Mouse (Mus musculus): Measurements from ENCODE around the gene Dpagt1. TPM values are rescaled to one million over a fixed set of nuclear protein-coding genes. Genes with fewer than 3 reads are reported as not detected.
"Not testable (repeated sequence)": the region's sequence is repeated elsewhere in the genome, so short reads cannot be mapped to it uniquely, and the experiment has no call there.

The Dpagt1 gene
- polyA plus RNA-seq, 1 experiment from 2014 or later: 32.0 TPM

- no peak for ATAC-seq (ENCODE audit: insufficient read depth, low FRiP score)
- Histone ChIP-seq H3K9ac (ENCODE audit: low read length) (no peak overlapping the region), H3K4me3 (replicated peaks; ENCODE audit: low read length) (no peak overlapping the region), H3K27me3 (ENCODE audit: control insufficient read depth, insufficient read depth, low read length) (no peaks in the 10 kb centered on the region), H3K27ac (ENCODE audit: low read length) (no peak overlapping the region), H3K4me2 (ENCODE audit: low read depth, low read length) (no peak overlapping the region), H3K9me3 (replicated peaks; ENCODE audit: control insufficient read depth, low read length) (no peaks in the 10 kb centered on the region), H3K4me1 (ENCODE audit: control insufficient read depth, insufficient read depth, low read length) (peaks cover 11% of the 10 kb centered on the region), H3K36me3 (ENCODE audit: control insufficient read depth, insufficient read depth, low read length) (peaks cover 4% of the 10 kb centered on the region; the same call in 1 of the 2 replicates)
- WGBS: 75% methylated on average over 6 of the region's 6 CpGs
These were observed 1.7 kb upstream of the Dpagt1 start for GRCm38 (mm10) chr9:44324147-44324546.

GRCm38 (mm10) chr9:44325032-44325767 lies 619 bp upstream of the Dpagt1 start:
- Histone ChIP-seq H3K4me3 (replicated peaks; ENCODE audit: low read length) (peak overlapping the region; percentile 93), H3K36me3 (ENCODE audit: control insufficient read depth, insufficient read depth, low read length) (peaks cover 11% of the 10 kb centered on the region), H3K4me2 (ENCODE audit: low read depth, low read length) (peak overlapping the region; percentile 79), H3K27ac (ENCODE audit: low read length) (peak overlapping the region; percentile 97), H3K9ac (ENCODE audit: low read length) (peak overlapping the region; percentile 93; the same call in 1 of the 2 replicates), H3K4me1 (ENCODE audit: control insufficient read depth, insufficient read depth, low read length) (peaks cover 10% of the 10 kb centered on the region)
- not testable (repeated sequence) for H3K27me3 ChIP-seq (ENCODE audit: control insufficient read depth, insufficient read depth, low read length); H3K9me3 ChIP-seq (replicated peaks; ENCODE audit: control insufficient read depth, low read length); ATAC-seq (ENCODE audit: insufficient read depth, low FRiP score)
- WGBS: 65% methylated on average over 7 of the region's 8 CpGs

GRCm38 (mm10) chr9:44326371-44327063 lies 698 bp downstream of the Dpagt1 start:
- peak overlapping the region; percentile 93 for H3K9ac ChIP-seq (ENCODE audit: low read length)
- H3K9me3 ChIP-seq (replicated peaks; ENCODE audit: control insufficient read depth, low read length): no peaks in the 10 kb centered on the region
- peaks cover 17% of the 10 kb centered on the region for H3K36me3 ChIP-seq (ENCODE audit: control insufficient read depth, insufficient read depth, low read length)
- under 1% methylated on average over 38 of the region's 38 CpGs for WGBS
- peaks cover 10% of the 10 kb centered on the region for H3K4me1 ChIP-seq (ENCODE audit: control insufficient read depth, insufficient read depth, low read length)
- peak overlapping the region; percentile 93 for H3K4me3 ChIP-seq (replicated peaks; ENCODE audit: low read length)
- peak overlapping the region; percentile 79 for H3K4me2 ChIP-seq (ENCODE audit: low read depth, low read length)
- peak overlapping the region; percentile 97 for H3K27ac ChIP-seq (ENCODE audit: low read length)
- ATAC-seq (ENCODE audit: insufficient read depth, low FRiP score): peak; percentile 92
- no peaks in the 10 kb centered on the region for H3K27me3 ChIP-seq (ENCODE audit: control insufficient read depth, insufficient read depth, low read length)

GRCm38 (mm10) chr9:44327064-44327711 lies 1.4 kb downstream of the Dpagt1 start:
- Histone ChIP-seq H3K4me3 (replicated peaks; ENCODE audit: low read length) (peak overlapping the region; percentile 93), H3K4me2 (ENCODE audit: low read depth, low read length) (peak overlapping the region; percentile 79), H3K9ac (ENCODE audit: low read length) (peak overlapping the region; percentile 93), H3K9me3 (replicated peaks; ENCODE audit: control insufficient read depth, low read length) (no peaks in the 10 kb centered on the region), H3K36me3 (ENCODE audit: control insufficient read depth, insufficient read depth, low read length) (peaks cover 22% of the 10 kb centered on the region), H3K27ac (ENCODE audit: low read length) (peak overlapping the region; percentile 97), H3K4me1 (ENCODE audit: control insufficient read depth, insufficient read depth, low read length) (peaks cover 10% of the 10 kb centered on the region), H3K27me3 (ENCODE audit: control insufficient read depth, insufficient read depth, low read length) (no peaks in the 10 kb centered on the region)
- WGBS: under 1% methylated on average over 22 of the region's 22 CpGs
- ATAC-seq (ENCODE audit: insufficient read depth, low FRiP score): peak; percentile 38; the same call in 1 of the 2 replicates

- Histone ChIP-seq H3K27me3 (ENCODE audit: control insufficient read depth, insufficient read depth, low read length) (no peaks in the 10 kb centered on the region), H3K4me3 (replicated peaks; ENCODE audit: low read length) (peak overlapping the region; percentile 93), H3K27ac (ENCODE audit: low read length) (no peak overlapping the region), H3K9ac (ENCODE audit: low read length) (peak overlapping the region; percentile 93), H3K9me3 (replicated peaks; ENCODE audit: control insufficient read depth, low read length) (no peaks in the 10 kb centered on the region), H3K4me2 (ENCODE audit: low read depth, low read length) (peak overlapping the region; percentile 79), H3K4me1 (ENCODE audit: control insufficient read depth, insufficient read depth, low read length) (peaks cover 10% of the 10 kb centered on the region), H3K36me3 (ENCODE audit: control insufficient read depth, insufficient read depth, low read length) (peaks cover 29% of the 10 kb centered on the region)
- 93% methylated on average over 5 of the region's 5 CpGs for WGBS
- ATAC-seq (ENCODE audit: insufficient read depth, low FRiP score): no peak
These were observed 2.1 kb downstream of the Dpagt1 start for GRCm38 (mm10) chr9:44327926-44328325.

- H3K9ac ChIP-seq (ENCODE audit: low read length): no peak overlapping the region
- ATAC-seq (ENCODE audit: insufficient read depth, low FRiP score): no peak
- WGBS: 86% methylated on average over 6 of the region's 6 CpGs
- H3K27ac ChIP-seq (ENCODE audit: low read length): no peak overlapping the region
- no peak overlapping the region for H3K4me2 ChIP-seq (ENCODE audit: low read depth, low read length)
- peaks cover 9% of the 10 kb centered on the region for H3K4me1 ChIP-seq (ENCODE audit: control insufficient read depth, insufficient read depth, low read length)
- no peak overlapping the region for H3K4me3 ChIP-seq (replicated peaks; ENCODE audit: low read length)
- peaks cover 39% of the 10 kb centered on the region for H3K36me3 ChIP-seq (ENCODE audit: control insufficient read depth, insufficient read depth, low read length)
- no peaks in the 10 kb centered on the region for H3K27me3 ChIP-seq (ENCODE audit: control insufficient read depth, insufficient read depth, low read length)
- no peaks in the 10 kb centered on the region for H3K9me3 ChIP-seq (replicated peaks; ENCODE audit: control insufficient read depth, low read length)
These were observed 4.9 kb downstream of the Dpagt1 start for GRCm38 (mm10) chr9:44330736-44331135.

GRCm38 (mm10) chr9:44332918-44333638 lies 7.3 kb downstream of the Dpagt1 start:
- 96% methylated on average over 13 of the region's 13 CpGs for WGBS
- ATAC-seq (ENCODE audit: insufficient read depth, low FRiP score): no peak
- Histone ChIP-seq H3K27me3 (ENCODE audit: control insufficient read depth, insufficient read depth, low read length) (no peaks in the 10 kb centered on the region), H3K36me3 (ENCODE audit: control insufficient read depth, insufficient read depth, low read length) (peaks cover 46% of the 10 kb centered on the region), H3K27ac (ENCODE audit: low read length) (no peak overlapping the region), H3K4me2 (ENCODE audit: low read depth, low read length) (no peak overlapping the region), H3K4me1 (ENCODE audit: control insufficient read depth, insufficient read depth, low read length) (peaks cover 16% of the 10 kb centered on the region), H3K4me3 (replicated peaks; ENCODE audit: low read length) (no peak overlapping the region), H3K9me3 (replicated peaks; ENCODE audit: control insufficient read depth, low read length) (no peaks in the 10 kb centered on the region), H3K9ac (ENCODE audit: low read length) (no peak overlapping the region; the same call in 1 of the 2 replicates)

- H3K4me1 ChIP-seq (ENCODE audit: control insufficient read depth, insufficient read depth, low read length): peaks cover 16% of the 10 kb centered on the region
- H3K9me3 ChIP-seq (replicated peaks; ENCODE audit: control insufficient read depth, low read length): no peaks in the 10 kb centered on the region
- peak within 1 kb of the TSS; percentile 96 for H3K27ac ChIP-seq (ENCODE audit: low read length)
- peak within 1 kb of the TSS; percentile 97 for H3K4me3 ChIP-seq (replicated peaks; ENCODE audit: low read length)
- peak within 1 kb of the TSS; percentile 99 for H3K9ac ChIP-seq (ENCODE audit: low read length)
- H3K27me3 ChIP-seq (ENCODE audit: control insufficient read depth, insufficient read depth, low read length): no peaks in the 10 kb centered on the region
- peaks cover 40% of the 10 kb centered on the region for H3K36me3 ChIP-seq (ENCODE audit: control insufficient read depth, insufficient read depth, low read length)
- peak within 1 kb of the TSS; percentile 84 for H3K4me2 ChIP-seq (ENCODE audit: low read depth, low read length)
- ATAC-seq (ENCODE audit: insufficient read depth, low FRiP score): peak; percentile 95
- WGBS: under 1% methylated on average over 91 of the region's 91 CpGs
These were observed 8.8 kb downstream of the Dpagt1 start, which contains the start of gene H2afx for GRCm38 (mm10) chr9:44334396-44335330. Gene H2afx (plus strand): TSS chr9:44334694.
